ENCODE assay signal across 10 mouse cellular contexts in the genomic region with DNA sequence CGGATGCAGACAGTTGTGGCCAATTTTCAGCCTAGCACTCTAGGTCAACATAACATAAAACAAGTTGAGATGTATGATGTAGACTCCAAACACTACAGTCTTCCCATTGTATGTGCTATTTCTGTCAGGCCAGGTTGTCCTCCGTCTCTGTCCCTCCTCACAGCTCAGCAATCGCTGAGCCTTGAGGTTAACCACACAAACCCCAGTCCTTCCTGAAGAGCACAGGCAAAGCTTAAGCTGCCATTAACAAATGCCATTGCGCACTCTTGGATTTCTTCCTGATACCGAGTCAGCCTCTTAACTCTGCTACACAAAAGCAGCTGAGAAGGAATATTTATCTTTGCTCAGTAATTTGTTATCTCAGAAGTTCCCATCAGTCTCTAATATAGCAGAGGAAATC.
"Had no signal": no experiment of that assay in that cellular context is flagged by ENCODE, and none has a peak within 500 bp of the region (broad histone marks: within the 10 kb centered on the region; RNA-seq: fewer than 3 reads in every experiment).

No protein-coding gene starts in this region.

- ATAC-seq: liver, postnatal 0 days; midbrain, embryonic 16.5 days had no signal

- DNase-seq: kidney, adult 2 months; kidney, postnatal 14 days; liver; liver, embryonic 13.5 days; liver, postnatal 0 days; lung, postnatal 36 days; spleen, adult 18-20 months; thymus, adult 18-20 months; thymus, postnatal 14 days had no signal
